Mouse (Mus musculus) spleen, adult 2 months (tissue): ENCODE measurements around the gene Mmrn2. TPM values are rescaled to one million over a fixed set of nuclear protein-coding genes. Genes with fewer than 3 reads are reported as not detected.
"Not testable (repeated sequence)": the region's sequence is repeated elsewhere in the genome, so short reads cannot be mapped to it uniquely, and the experiment has no call there.

ENCODE experiments used
- DNase-seq, 2 experiments: peaks; one replicate each; pipeline versions ENCODE4 v3.0.0 to v3.0.0-alpha.2; 2012 to 2021; ENCODE audit warnings: low spot score in 2 of 2, low read depth in 1 of 2
- H3K27ac ChIP-seq: fragments of 200-500 bp; 2 replicates; pipeline ENCODE4 v1.5.1; 2012; ENCODE audit warnings: low read length, inconsistent platforms; ENCODE audit not compliant: insufficient read depth
- H3K27me3 ChIP-seq: fragments of 200-500 bp; 2 replicates; pipeline ENCODE4 v1.6.1; 2012; ENCODE audit warnings: mild to moderate bottlenecking, moderate library complexity, low read length, inconsistent platforms; ENCODE audit not compliant: control insufficient read depth, insufficient read depth
- H3K36me3 ChIP-seq: fragments of 200-500 bp; 2 replicates; pipeline ENCODE4 v1.6.1; 2012; ENCODE audit warnings: mild to moderate bottlenecking, low read length, inconsistent platforms; ENCODE audit not compliant: control insufficient read depth, insufficient read depth
- H3K4me1 ChIP-seq: fragments of 200-500 bp; 2 replicates; pipeline ENCODE4 v1.6.1; 2011; ENCODE audit warnings: inconsistent platforms; ENCODE audit not compliant: control insufficient read depth, insufficient read depth, insufficient read length
- H3K4me3 ChIP-seq: fragments of 200-500 bp; 2 replicates; pipeline ENCODE4 v1.5.1; 2011; ENCODE audit warnings: mild to moderate bottlenecking, inconsistent platforms; ENCODE audit not compliant: insufficient read depth, insufficient read length; ENCODE audit errors: extremely low read depth
- CTCF ChIP-seq: fragments of 200-500 bp; IDR thresholded peaks from 2 replicates; pipeline ENCODE4 v1.5.1; 2011; ENCODE audit warnings: mild to moderate bottlenecking, inconsistent platforms; ENCODE audit not compliant: insufficient read depth, insufficient read length, insufficient replicate concordance; ENCODE audit errors: extremely low read depth
- POLR2A ChIP-seq: fragments of 200-500 bp; IDR thresholded peaks from 2 replicates; pipeline ENCODE4 v1.6.1; 2011; ENCODE audit warnings: low read depth, low read length, inconsistent platforms
- WGBS: fragments of 180-500 bp; shearing (Covaris S2); methylation state at CpG from one replicate; pipeline ENCODE4 v1.1.7; 2018; 5-methylcytosine and 5-hydroxymethylcytosine counted together
- polyA plus RNA-seq: library from polyadenylated mRNA; depleted of rRNA; stranded (reverse); fragments of >200 nt; gene quantifications from 2 replicates; pipeline ENCODE4 v1.2.3, GENCODE M21; 2012

Gene Mmrn2
- polyA plus RNA-seq, 1 experiment = 8.9 TPM

- 82% methylated on average over 8 of the region's 8 CpGs for WGBS
Measured at GRCm38 (mm10) chr14:34402871-34403270, 27.6 kb downstream of the Mmrn2 start.

GRCm38 (mm10) chr14:34403424-34403823, 28.2 kb downstream of the Mmrn2 start:
- Histone ChIP-seq H3K4me1 (no peaks in the 10 kb centered on the region), H3K36me3 (no peaks in the 10 kb centered on the region), H3K27ac (no peak overlapping the region), H3K4me3 (no peak overlapping the region), H3K27me3 (no peaks in the 10 kb centered on the region)
- DNase-seq = no peak
- WGBS = 91% methylated on average over 7 of the region's 7 CpGs
- TF ChIP-seq CTCF (no peak), POLR2A (no peak)

More at GRCm38 (mm10) chr14:34402871-34403270, 27.6 kb downstream of the Mmrn2 start:
- Histone ChIP-seq H3K4me1 (no peaks in the 10 kb centered on the region), H3K27me3 (no peaks in the 10 kb centered on the region), H3K27ac (no peak overlapping the region), H3K36me3 (no peaks in the 10 kb centered on the region), H3K4me3 (no peak overlapping the region)
- no peak for DNase-seq
- TF ChIP-seq CTCF (no peak), POLR2A (no peak)

GRCm38 (mm10) chr14:34410716-34411115, 35.5 kb downstream of the Mmrn2 start:
- no peak for TF ChIP-seq CTCF
- TF ChIP-seq POLR2A = no peak
- no peaks in the 10 kb centered on the region for H3K4me1 ChIP-seq
- no peaks in the 10 kb centered on the region for H3K36me3 ChIP-seq
- H3K4me3 ChIP-seq = no peak overlapping the region
- 92% methylated on average over 6 of the region's 6 CpGs for WGBS
- no peaks in the 10 kb centered on the region for H3K27me3 ChIP-seq
- no peak for DNase-seq
- no peak overlapping the region for H3K27ac ChIP-seq

- H3K27me3 ChIP-seq = no peaks in the 10 kb centered on the region
- TF ChIP-seq CTCF (no peak), POLR2A (no peak)
- 92% methylated on average over 7 of the region's 7 CpGs for WGBS
- no peaks in the 10 kb centered on the region for H3K36me3 ChIP-seq
- no peak for DNase-seq
- no peaks in the 10 kb centered on the region for H3K4me1 ChIP-seq
- H3K4me3 ChIP-seq = no peak overlapping the region
- H3K27ac ChIP-seq = no peak overlapping the region
Measured at GRCm38 (mm10) chr14:34412164-34412896, 37.1 kb downstream of the Mmrn2 start.

GRCm38 (mm10) chr14:34416946-34417345, 41.7 kb downstream of the Mmrn2 start:
- 90% methylated on average over 4 of the region's 4 CpGs for WGBS
- DNase-seq, H3K27ac ChIP-seq, H3K27me3 ChIP-seq, H3K4me1 ChIP-seq, H3K36me3 ChIP-seq, H3K4me3 ChIP-seq: not testable (repeated sequence)

- Histone ChIP-seq H3K4me1 (no peaks in the 10 kb centered on the region), H3K4me3 (no peak overlapping the region), H3K27ac (no peak overlapping the region), H3K27me3 (no peaks in the 10 kb centered on the region), H3K36me3 (no peaks in the 10 kb centered on the region)
- WGBS = 85% methylated on average over 5 of the region's 5 CpGs
- no peak for DNase-seq
- no peak for TF ChIP-seq CTCF
- TF ChIP-seq POLR2A = no peak
Measured at GRCm38 (mm10) chr14:34417501-34417900, 42.2 kb downstream of the Mmrn2 start.

GRCm38 (mm10) chr14:34421078-34421477, 45.8 kb downstream of the Mmrn2 start:
- Histone ChIP-seq H3K4me1 (no peaks in the 10 kb centered on the region), H3K4me3 (no peak overlapping the region), H3K36me3 (no peaks in the 10 kb centered on the region), H3K27me3 (no peaks in the 10 kb centered on the region), H3K27ac (no peak overlapping the region)
- TF ChIP-seq CTCF (no peak), POLR2A (no peak)
- no peak for DNase-seq
- WGBS = 77% methylated on average over 1 of the region's 1 CpGs
